Mouse (Mus musculus) lung, adult 2 months (tissue): Measurements from ENCODE around the gene Jmjd4. TPM values are rescaled to one million over a fixed set of nuclear protein-coding genes. Genes with fewer than 3 reads are reported as not detected.

Experiments
- DNase-seq: peaks from one replicate; pipeline ENCODE4 v3.0.0; 2022
- H3K4me1 ChIP-seq: fragments of 200-500 bp; 2 replicates; pipeline ENCODE4 v1.6.1; 2011; ENCODE audit warnings: low read length; ENCODE audit not compliant: control insufficient read depth, insufficient read depth
- H3K4me3 ChIP-seq: fragments of 200-500 bp; replicated peaks from 2 replicates; pipeline ENCODE3; 2011; ENCODE audit warnings: low read depth, mild to moderate bottlenecking, control low read depth, low read length; ENCODE audit errors: extremely low read depth
- CTCF ChIP-seq: fragments of 200-500 bp; IDR thresholded peaks from 2 replicates; pipeline ENCODE4 v1.5.1; 2011; ENCODE audit warnings: mild to moderate bottlenecking, low read length, control low read depth; ENCODE audit not compliant: insufficient read depth
- POLR2A ChIP-seq: fragments of 200-500 bp; IDR thresholded peaks from 2 replicates; pipeline ENCODE4 v1.6.1; 2011; ENCODE audit warnings: low read depth, mild to moderate bottlenecking, control low read depth, low read length, borderline replicate concordance; ENCODE audit errors: extremely low read depth
- WGBS: fragments of 180-500 bp; shearing (Covaris S2); methylation state at CpG from one replicate; pipeline ENCODE4 v1.1.7; 2018; 5-methylcytosine and 5-hydroxymethylcytosine counted together
- polyA plus RNA-seq: library from polyadenylated mRNA; depleted of rRNA; stranded (reverse); fragments of >200 nt; gene quantifications from 2 replicates; pipeline ENCODE4 v1.2.3, GENCODE M21; 2012

Gene Jmjd4
- polyA plus RNA-seq, 1 experiment = 5.5 TPM

DNA sequence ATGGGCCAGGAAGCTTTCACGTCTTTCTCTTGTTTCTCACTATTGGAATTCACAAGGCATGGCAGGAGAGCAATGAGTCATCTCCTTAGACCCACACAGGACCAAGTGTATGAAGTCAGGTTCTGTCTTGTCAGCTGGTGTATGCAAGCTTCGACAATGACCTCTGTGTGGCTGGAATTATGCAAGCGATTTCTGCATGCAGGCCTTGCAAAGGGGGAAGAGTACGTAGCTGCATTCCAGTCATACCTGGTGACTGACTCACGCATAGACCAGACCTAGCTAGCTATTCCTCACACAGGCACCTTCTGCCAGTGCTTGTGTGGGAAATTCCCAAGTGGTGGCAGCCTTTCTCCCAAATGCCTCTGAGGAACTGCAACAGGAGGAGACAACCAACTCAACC, 9.1 kb downstream of the Jmjd4 start:
- Histone ChIP-seq H3K4me3 (no peak overlapping the region), H3K4me1 (peaks cover 7% of the 10 kb centered on the region)
- TF ChIP-seq CTCF (no peak), POLR2A (no peak)
- 36% methylated on average over 5 of the region's 5 CpGs for WGBS
- peak; percentile 73 for DNase-seq

DNA sequence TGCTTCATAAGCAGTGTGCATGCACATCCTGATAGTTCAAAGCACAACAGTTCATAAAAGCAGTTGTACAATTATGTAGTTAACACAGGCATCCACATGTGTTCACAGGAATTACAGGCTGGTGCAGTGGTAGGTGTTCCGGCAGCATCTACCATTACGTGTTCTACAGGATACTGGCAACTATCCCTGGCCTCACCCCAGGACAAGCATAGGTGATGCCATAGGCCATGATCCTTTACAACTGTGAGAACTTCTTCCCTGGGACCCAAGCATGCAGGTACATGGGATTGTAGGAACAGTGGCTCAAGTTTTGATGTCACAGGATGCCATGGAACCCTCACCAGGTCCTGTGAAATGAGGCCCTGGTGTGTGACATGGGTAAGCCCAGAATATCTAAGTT, 10.6 kb downstream of the Jmjd4 start:
- no peak for TF ChIP-seq POLR2A
- no peak for TF ChIP-seq CTCF
- 95% methylated on average over 2 of the region's 2 CpGs for WGBS
- H3K4me3 ChIP-seq = no peak overlapping the region
- no peak for DNase-seq
- H3K4me1 ChIP-seq = peaks cover 7% of the 10 kb centered on the region

DNA sequence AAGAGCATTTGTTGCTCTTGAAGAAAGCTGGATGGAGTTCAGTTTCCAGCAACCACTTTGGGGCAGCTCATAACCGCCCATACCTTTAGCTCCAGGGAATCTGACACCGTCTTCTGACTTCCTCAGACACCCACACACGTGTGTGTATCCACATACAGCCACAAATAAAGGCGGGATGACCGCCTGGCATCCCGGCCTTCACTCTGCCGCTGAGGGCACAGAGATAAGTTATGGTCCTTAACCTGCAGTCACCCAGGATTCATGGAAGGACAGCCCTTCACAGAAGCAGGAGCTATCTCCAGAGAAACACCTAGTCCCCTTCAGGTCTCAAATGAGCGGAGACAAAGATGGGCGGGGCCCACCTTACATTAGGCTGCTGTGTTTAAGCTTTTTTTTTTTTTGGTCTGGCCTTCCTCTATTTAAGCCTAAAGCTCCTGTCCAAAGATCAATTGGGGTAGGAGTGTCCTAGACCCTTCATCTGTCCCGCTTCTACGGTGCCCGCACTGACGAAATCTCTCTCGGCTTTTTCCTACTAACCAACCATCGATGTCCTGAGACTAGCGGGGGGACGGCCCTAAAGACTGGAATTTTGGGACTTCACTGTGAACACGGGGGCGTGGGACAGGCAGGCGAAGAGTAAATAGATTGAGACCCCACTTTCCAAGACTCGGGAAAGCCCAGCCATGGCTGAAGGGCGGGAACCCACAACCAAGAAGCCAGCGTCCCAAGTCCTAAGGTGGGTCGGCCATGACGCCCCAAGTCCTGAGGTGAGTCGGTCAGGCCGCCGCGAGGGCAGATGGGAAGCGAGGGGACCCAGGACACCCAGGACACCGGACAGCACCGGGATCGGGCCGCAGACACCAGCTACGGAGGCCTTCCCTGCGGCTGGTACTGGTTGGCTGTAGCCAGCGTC, 21.8 kb downstream of the Jmjd4 start:
- DNase-seq = no peak
- WGBS = 4% methylated on average over 37 of the region's 37 CpGs
- Histone ChIP-seq H3K4me1 (0 out of 2 replicates have a peak, but pooled peaks cover 2% of the 10 kb centered on the region), H3K4me3 (peak overlapping the region; percentile 77)
- TF ChIP-seq CTCF (no peak), POLR2A (no peak)

DNA sequence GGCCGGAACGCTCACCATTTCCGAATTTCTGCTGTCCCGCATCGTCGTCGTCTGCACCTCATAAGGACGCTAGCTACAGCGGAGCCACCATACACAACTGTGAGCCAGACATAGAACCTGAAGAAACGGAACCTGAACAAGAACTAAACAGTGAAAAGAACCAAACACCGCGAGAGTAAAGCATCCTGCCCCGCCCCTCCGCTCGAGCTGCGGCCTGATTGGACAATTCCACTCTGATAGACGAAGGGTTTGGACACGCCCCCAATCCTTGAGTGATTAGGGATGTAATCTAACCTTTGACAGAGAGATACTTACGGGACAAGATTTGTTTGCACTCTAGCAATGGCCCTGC, 22.5 kb downstream of the Jmjd4 start, which contains the start of gene Zfp867:
Zfp867 (minus strand) TSS at position 149 of the 352 bp plus-strand sequence.
- TF ChIP-seq CTCF = no peak
- peak; percentile 61; the same call in 1 of the 2 replicates for TF ChIP-seq POLR2A
- peak; percentile 87 for DNase-seq
- H3K4me3 ChIP-seq = peak within 1 kb of the TSS; percentile 77
- WGBS = under 1% methylated on average over 19 of the region's 19 CpGs
- H3K4me1 ChIP-seq = 0 out of 2 replicates have a peak, but pooled peaks cover 2% of the 10 kb centered on the region

DNA sequence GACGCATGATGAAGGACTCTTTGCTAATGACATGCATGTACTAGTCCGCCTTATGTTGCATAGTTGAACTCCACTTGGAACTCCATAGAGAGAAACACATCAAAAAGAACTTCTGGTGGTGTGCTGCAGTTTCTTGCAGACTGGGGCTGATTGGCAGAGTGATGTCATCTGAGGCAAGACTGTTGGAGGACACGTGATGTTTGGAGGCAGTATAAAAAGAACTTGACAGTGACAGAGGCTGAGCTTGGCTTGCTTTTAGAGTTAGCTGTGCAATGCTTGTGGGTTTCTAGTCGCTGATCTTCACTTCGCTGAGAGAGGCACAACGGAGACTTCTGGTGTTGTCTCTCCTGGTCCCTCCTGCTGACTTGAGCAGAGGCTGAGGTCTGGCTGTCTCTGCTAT, 27.4 kb downstream of the Jmjd4 start:
- TF ChIP-seq CTCF = no peak
- no peak for TF ChIP-seq POLR2A
- WGBS = 61% methylated on average over 6 of the region's 6 CpGs
- no peak for DNase-seq
- Histone ChIP-seq H3K4me1 (no peaks in the 10 kb centered on the region), H3K4me3 (no peak overlapping the region)

DNA sequence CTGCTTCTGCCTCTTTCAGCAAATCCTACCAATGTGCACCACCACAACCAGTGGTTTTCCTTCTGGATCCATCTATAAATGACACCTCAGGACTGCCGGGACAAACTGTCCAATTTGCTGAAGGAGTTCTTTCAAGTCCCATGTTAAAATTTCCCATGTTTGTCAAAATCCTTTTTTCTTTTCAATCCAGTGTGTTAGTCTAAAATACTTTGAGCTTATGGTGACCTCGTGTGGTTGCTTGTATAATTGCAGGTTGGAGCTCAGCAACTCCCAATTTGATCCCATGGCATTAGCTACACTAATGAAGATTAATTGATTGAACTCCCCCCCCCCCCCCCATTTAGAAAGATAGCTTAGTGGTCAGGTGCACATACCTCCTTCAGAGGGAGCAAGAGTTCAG, 33.4 kb downstream of the Jmjd4 start:
- peak; percentile 24 for DNase-seq
- no peaks in the 10 kb centered on the region for H3K4me1 ChIP-seq
- 5% methylated on average over 2 of the region's 2 CpGs for WGBS
- H3K4me3 ChIP-seq = no peak overlapping the region
- TF ChIP-seq POLR2A (no peak), CTCF (no peak; the same call in 1 of the 2 replicates)

DNA sequence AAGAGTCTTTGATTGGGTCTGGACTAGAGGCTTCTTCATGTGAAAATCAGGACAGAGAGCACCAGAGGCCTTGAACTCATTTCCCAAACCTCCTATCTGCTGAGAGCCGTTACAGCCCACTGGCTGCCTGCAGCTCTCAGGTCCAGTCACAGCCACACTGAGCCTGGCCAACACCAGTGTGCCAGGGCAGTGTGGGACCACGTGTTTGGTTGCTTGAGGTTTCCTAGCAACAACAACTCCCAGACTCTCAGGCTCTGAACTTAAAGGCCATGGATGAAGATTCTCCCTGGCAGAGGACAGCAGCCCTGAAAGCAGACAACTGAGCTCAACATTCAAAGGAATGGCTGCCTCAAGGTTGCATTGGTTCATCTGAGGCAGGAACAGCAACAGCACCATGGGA, 35.8 kb downstream of the Jmjd4 start:
- no peak for DNase-seq
- WGBS = 59% methylated on average over 2 of the region's 2 CpGs
- Histone ChIP-seq H3K4me1 (no peaks in the 10 kb centered on the region), H3K4me3 (no peak overlapping the region)
- TF ChIP-seq CTCF (no peak), POLR2A (no peak)

DNA sequence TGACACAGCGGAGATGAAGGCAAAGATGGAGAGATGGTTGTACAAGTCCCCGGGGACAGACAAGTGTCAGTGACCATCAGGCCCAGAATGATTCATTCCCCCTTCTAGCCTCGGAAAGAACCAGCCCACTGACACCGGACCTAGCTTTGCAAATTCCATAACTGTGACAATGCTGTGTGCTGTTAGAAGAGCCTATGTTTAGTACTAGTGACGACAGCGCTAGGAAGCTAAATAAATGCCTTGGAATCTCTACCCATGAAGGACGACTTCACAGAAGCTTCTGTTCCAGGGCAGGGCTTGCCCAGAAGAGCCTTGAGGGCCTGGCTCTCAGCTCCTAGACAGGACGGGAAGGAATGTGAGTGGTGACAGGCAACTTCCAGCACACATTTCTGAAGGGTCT, 36.4 kb downstream of the Jmjd4 start:
- TF ChIP-seq CTCF (no peak), POLR2A (no peak)
- WGBS = 79% methylated on average over 8 of the region's 8 CpGs
- no peak overlapping the region for H3K4me3 ChIP-seq
- H3K4me1 ChIP-seq = no peaks in the 10 kb centered on the region
- no peak for DNase-seq

DNA sequence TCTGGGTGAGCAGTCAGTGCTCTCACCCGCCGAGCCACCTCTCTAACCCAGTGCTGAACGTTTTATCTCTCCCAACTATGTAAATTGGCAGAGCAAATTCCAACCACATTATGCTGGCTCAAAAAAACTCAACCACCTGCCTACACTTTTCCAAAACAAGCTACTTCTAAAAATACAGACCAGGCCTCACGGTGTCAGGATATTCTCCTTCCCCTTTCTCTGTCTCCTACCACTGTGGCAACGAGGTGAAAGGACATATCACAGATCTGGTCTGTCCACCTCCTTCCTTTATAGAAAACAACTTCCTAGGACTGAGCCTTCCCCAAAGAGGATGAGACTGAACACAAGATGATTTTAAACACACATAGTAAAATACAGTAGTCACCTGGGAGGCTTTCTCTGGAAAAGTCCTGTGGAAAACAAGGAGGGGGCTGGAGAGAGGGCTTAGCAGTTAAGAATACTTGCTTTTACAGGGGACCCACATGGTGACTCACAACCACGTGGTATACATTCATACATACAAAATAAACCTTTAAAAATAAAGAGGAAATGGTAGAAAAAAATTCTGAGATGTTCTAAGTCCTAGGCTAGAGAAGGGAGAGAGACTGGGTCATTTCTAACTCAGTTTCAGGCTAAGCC, 46.9 kb downstream of the Jmjd4 start:
- DNase-seq = no peak
- Histone ChIP-seq H3K4me1 (no peaks in the 10 kb centered on the region), H3K4me3 (no peak overlapping the region)
- TF ChIP-seq CTCF = no peak
- TF ChIP-seq POLR2A = no peak
- WGBS = 68% methylated on average over 6 of the region's 6 CpGs

DNA sequence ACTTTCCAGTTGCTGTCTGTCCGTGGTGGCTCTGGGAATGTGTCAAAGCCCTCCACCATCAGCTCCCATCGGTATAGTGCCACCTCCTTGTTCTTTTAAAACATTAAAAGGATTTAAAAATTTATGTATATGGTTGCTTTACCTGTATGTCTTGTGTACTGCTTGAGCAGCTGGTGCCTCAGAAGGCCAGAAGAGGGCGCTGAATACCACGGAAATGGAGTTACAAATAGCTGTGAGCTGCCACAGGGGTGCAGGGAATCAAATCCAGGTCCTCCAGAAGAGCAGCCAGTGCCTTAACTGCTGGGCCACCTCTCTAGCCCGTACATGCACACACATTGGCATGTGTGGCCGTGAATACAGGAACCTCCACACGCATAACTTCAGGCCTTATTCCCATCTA, 47.9 kb downstream of the Jmjd4 start:
- DNase-seq = no peak
- TF ChIP-seq POLR2A (no peak), CTCF (no peak)
- 89% methylated on average over 7 of the region's 7 CpGs for WGBS

More for the DNA sequence above, 47.9 kb downstream of the Jmjd4 start:
- no peaks in the 10 kb centered on the region for H3K4me1 ChIP-seq
- no peak overlapping the region for H3K4me3 ChIP-seq
